Comparison of ENCODE assay signal across 8 mouse cellular contexts in genomic region chr2:156474891-156475284, GRCm38 (mm10). TPM values are rescaled to one million over a fixed set of nuclear protein-coding genes. Genes with fewer than 3 reads are reported as not detected.
A peak's percentile ranks its signal among the peaks of the same experiment; 100 is the strongest.
DNase-seq lines count a peak whose midpoint lies in the region; ATAC-seq and TF ChIP-seq lines count a peak whose summit lies in the region.

No protein-coding gene starts in this region.

- no peaks in the 10 kb centered on the region for H3K36me3 ChIP-seq in ES-Bruce4 (ENCODE audit: control insufficient read depth, insufficient read depth, low read length, poor library complexity, severe bottlenecking)
- no peaks in the 10 kb centered on the region for H3K36me3 ChIP-seq in heart, embryonic 16.5 days (ENCODE audit: control insufficient read depth, insufficient read depth)
- no peaks in the 10 kb centered on the region for H3K36me3 ChIP-seq in limb, embryonic 12.5 days
- H3K36me3 ChIP-seq in midbrain, embryonic 14.5 days (ENCODE audit: control insufficient read depth, insufficient read depth, low read length), result 0 out of 2 replicates have a peak, but pooled peaks cover under 1% of the 10 kb centered on the region

- ATAC-seq in heart, embryonic 16.5 days (replicated peaks; ENCODE audit: extremely low read depth, insufficient read depth, low FRiP score), result 0 out of 2 replicates have a peak, but pooled peaks have one; percentile 16
- 0 out of 2 replicates have a peak, but pooled peaks have one; percentile 27 for ATAC-seq in limb, embryonic 12.5 days (ENCODE audit: insufficient number of reproducible peaks, insufficient read depth, low FRiP score, low TSS enrichment, low read depth)
- peak; percentile 25; the same call in 1 of the 2 replicates for ATAC-seq in midbrain, embryonic 14.5 days (ENCODE audit: low FRiP score, low TSS enrichment)

- H3K4me3 ChIP-seq in ES-Bruce4 (ENCODE audit: low read depth, low read length), result peak overlapping the region; percentile 67
- H3K4me3 ChIP-seq in heart, embryonic 16.5 days (ENCODE audit: low read length), result peak overlapping the region; percentile 77
- H3K4me3 ChIP-seq in limb, embryonic 12.5 days (replicated peaks), result peak overlapping the region; percentile 66
- H3K4me3 ChIP-seq in midbrain, embryonic 14.5 days (replicated peaks; ENCODE audit: low read depth, low read length), result peak overlapping the region; percentile 62

- TF ChIP-seq POLR2A in ES-Bruce4 (IDR thresholded peaks at IDR 0.05; ENCODE audit: insufficient read depth, low read length), result no peak

- peak overlapping the region; percentile 95 for H3K4me2 ChIP-seq in heart, embryonic 16.5 days (ENCODE audit: low read depth, low read length)
- H3K4me2 ChIP-seq in limb, embryonic 12.5 days, result peak overlapping the region; percentile 86
- peak overlapping the region; percentile 97 for H3K4me2 ChIP-seq in midbrain, embryonic 14.5 days (ENCODE audit: low read length)

- H3K4me1 ChIP-seq in ES-Bruce4 (ENCODE audit: control insufficient read depth, insufficient read depth, low read length), result peaks cover 8% of the 10 kb centered on the region
- H3K4me1 ChIP-seq in heart, embryonic 16.5 days (ENCODE audit: control insufficient read depth, insufficient read depth, low read length), result peaks cover 27% of the 10 kb centered on the region
- H3K4me1 ChIP-seq in limb, embryonic 12.5 days (replicated peaks), result peaks cover 30% of the 10 kb centered on the region
- peaks cover 26% of the 10 kb centered on the region for H3K4me1 ChIP-seq in midbrain, embryonic 14.5 days (ENCODE audit: control insufficient read depth, insufficient read depth, low read length)

- peak overlapping the region; percentile 75 for H3K9ac ChIP-seq in ES-Bruce4 (ENCODE audit: low read depth, poor library complexity, severe bottlenecking)
- H3K9ac ChIP-seq in heart, embryonic 16.5 days (ENCODE audit: low read length), result peak overlapping the region; percentile 88
- peak overlapping the region; percentile 91 for H3K9ac ChIP-seq in limb, embryonic 12.5 days (replicated peaks)
- peak overlapping the region; percentile 86 for H3K9ac ChIP-seq in midbrain, embryonic 14.5 days (replicated peaks; ENCODE audit: low read length)

- no peaks in the 10 kb centered on the region for H3K27me3 ChIP-seq in ES-Bruce4 (ENCODE audit: control insufficient read depth, insufficient read depth, low read length, poor library complexity, severe bottlenecking)
- peaks cover 4% of the 10 kb centered on the region for H3K27me3 ChIP-seq in heart, embryonic 16.5 days (ENCODE audit: control insufficient read depth, insufficient read depth, low read length)
- no peaks in the 10 kb centered on the region for H3K27me3 ChIP-seq in limb, embryonic 12.5 days
- H3K27me3 ChIP-seq in midbrain, embryonic 14.5 days (ENCODE audit: control insufficient read depth, insufficient read depth, low read length), result no peaks in the 10 kb centered on the region

- WGBS in heart, embryonic 16.5 days, result 12% methylated on average over 12 of the region's 12 CpGs
- WGBS in limb, embryonic 12.5 days, result 25% methylated on average over 12 of the region's 12 CpGs
- 32% methylated on average over 12 of the region's 12 CpGs for WGBS in midbrain, embryonic 14.5 days

- TF ChIP-seq EP300 in ES-Bruce4 (IDR thresholded peaks at IDR 0.05; ENCODE audit: insufficient read depth, low read depth, low read length), result no peak

- TF ChIP-seq CTCF in ES-Bruce4 (IDR thresholded peaks at IDR 0.05; ENCODE audit: low read depth, low read length), result no peak

- H3K9me3 ChIP-seq in ES-Bruce4 (replicated peaks; ENCODE audit: control insufficient read depth, insufficient read depth, low read length, poor library complexity, severe bottlenecking), result no peaks in the 10 kb centered on the region
- no peaks in the 10 kb centered on the region for H3K9me3 ChIP-seq in heart, embryonic 16.5 days (replicated peaks; ENCODE audit: control insufficient read depth, low read length)
- H3K9me3 ChIP-seq in limb, embryonic 12.5 days, result no peaks in the 10 kb centered on the region
- no peaks in the 10 kb centered on the region for H3K9me3 ChIP-seq in midbrain, embryonic 14.5 days (ENCODE audit: control insufficient read depth, low read length)

- peak; percentile 53 for DNase-seq in adrenal gland, postnatal 14 days
- DNase-seq in adrenal gland, adult (ENCODE audit: inconsistent age in 2 of 2, low spot score in 1 of 2), result no peak
- DNase-seq in midbrain, embryonic 14.5 days, result peak; percentile 30
- no peak for DNase-seq in layer of hippocampus, adult 8-10 months (ENCODE audit: low spot score in 2 of 2)
- DNase-seq in thymus, postnatal 10 days (ENCODE audit: low spot score in 2 of 2), result no peak

- no peak overlapping the region for H3K27ac ChIP-seq in ES-Bruce4 (ENCODE audit: insufficient read depth, low read length)
- peak overlapping the region; percentile 82 for H3K27ac ChIP-seq in heart, embryonic 16.5 days (ENCODE audit: low read length)
- H3K27ac ChIP-seq in limb, embryonic 12.5 days, result peak overlapping the region; percentile 66; the same call in 1 of the 2 replicates
- H3K27ac ChIP-seq in midbrain, embryonic 14.5 days (replicated peaks; ENCODE audit: low read depth, low read length), result peak overlapping the region; percentile 72; the same call in 1 of the 2 replicates

RNA-seq across cellular contexts. Expression of gene Epb41l1, which starts 54.2 kb away (rescaled TPM):
- 47.4 and 56.8 TPM in 2 replicates for total RNA-seq in adrenal gland, postnatal 14 days (2021)
- polyA plus RNA-seq in ES-Bruce4 (2011; ENCODE audit: insufficient read depth, insufficient read length, low read depth, missing spikeins), result 21.4 and 23.6 TPM in 2 replicates
- 0.76 and 0.94 TPM in 2 replicates for polyA plus RNA-seq in heart, embryonic 16.5 days (2015; fragmentation: Nextera tagmentation; extraction: Ambion mirVana)
- 2.5 and 2.6 TPM in 2 replicates for polyA plus RNA-seq in limb, embryonic 12.5 days (2016; fragmentation: Nextera tagmentation; extraction: Ambion mirVana)
- 20.9 and 26.1 TPM in 2 replicates for polyA plus RNA-seq in midbrain, embryonic 14.5 days (2014; fragmentation: Nextera tagmentation; extraction: Ambion mirVana)
- 100 to 1,000 TPM; 322 to 352 (median 336) TPM for total RNA-seq in layer of hippocampus, adult 8-10 months (2022)

Comparison
In these comparisons a context has a peak if more than half of its experiments do, and no peak if none do; other contexts are left out.
1. DNase-seq: peak in adrenal gland, postnatal 14 days (single experiment) and midbrain, embryonic 14.5 days (single experiment); none in adrenal gland, adult (0 of 2), layer of hippocampus, adult 8-10 months (0 of 2) and thymus, postnatal 10 days (0 of 2).
2. Peak in every context shown above with its lines, with median percentiles within 50 percentile points of each other: H3K4me3 ChIP-seq, H3K9ac ChIP-seq, ATAC-seq and H3K4me2 ChIP-seq.